Mouse (Mus musculus) heart, adult 9 months (tissue): ENCODE data around the gene Map2k2.
"Not testable (repeated sequence)": the region's sequence is repeated elsewhere in the genome, so short reads cannot be mapped to it uniquely, and the experiment has no call there.

Experiments used
- DNase-seq, 2 experiments: peaks; one replicate each; pipeline ENCODE4 v3.0.0; 2022; ENCODE audit warnings: low spot score in 2 of 2

Map2k2 gene

DNA sequence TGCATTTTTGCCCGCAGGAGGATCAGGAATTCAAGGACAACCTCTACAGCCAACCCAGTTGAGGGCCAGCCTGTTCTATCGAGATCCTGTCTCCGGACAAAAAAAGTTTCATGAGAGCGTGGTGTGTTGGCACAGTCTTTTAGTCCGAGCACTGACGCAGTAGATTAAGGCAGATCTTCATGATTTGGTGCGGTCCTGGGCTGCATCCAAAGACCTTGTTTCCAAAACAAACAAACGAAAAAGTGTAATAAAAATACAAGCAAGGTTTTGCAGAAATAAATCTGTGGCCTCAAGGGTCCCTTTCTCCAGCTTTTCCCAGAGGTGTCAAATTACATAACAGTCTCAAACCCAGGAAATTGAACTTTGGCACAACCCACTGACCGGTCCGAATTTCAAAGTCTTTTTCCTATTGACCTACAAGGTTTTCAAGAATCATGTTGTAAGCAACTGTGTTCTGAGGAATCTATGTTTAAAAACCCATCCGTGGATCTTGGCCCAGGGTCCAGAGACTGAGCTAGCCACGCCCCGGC lies 70.3 kb downstream of the Map2k2 start:
- DNase-seq: no peak

DNA sequence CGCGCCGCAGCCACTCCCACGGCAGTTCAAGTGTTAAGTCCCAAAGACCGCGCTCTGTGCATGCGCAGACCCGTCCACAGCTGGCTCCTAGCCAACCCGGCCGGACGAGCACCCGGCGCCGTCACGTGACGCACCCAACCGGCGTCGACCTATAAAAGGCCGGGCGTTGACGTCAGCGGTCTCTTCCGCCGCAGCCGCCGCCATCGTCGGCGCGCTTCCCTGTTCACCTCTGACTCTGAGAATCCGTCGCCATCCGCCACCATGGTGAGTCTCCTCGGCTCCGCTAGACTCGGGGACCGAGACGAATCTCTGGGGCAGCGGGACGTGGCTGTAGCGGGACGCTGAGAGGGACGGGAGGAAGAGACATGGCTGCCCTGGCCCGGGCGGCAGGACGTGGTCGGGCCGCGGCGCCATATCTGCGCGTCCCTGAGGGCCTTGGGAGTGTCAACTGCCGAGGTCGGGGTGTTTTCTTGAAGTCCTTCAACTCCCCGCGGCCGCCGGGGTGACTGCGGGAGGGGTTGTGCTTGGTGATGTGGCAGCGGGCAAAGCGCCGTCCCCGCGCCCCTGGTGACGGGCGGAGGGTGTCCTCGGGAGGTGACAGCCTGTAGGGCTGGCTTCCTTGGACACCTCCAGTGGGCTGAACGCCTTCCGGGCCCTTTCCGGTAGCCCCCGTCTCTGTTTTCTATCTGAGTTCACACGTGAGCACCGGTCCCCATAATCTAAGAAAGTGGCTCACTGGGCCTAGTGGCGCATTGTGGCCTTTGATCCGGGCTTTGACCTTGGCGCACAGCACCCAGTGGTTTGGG lies 71.0 kb downstream of the Map2k2 start, which contains the start of gene Eef2:
Eef2 (plus strand) TSS at position 166 of the 806 bp plus-strand sequence.
- peak; percentile 98 to 99 for DNase-seq

DNA sequence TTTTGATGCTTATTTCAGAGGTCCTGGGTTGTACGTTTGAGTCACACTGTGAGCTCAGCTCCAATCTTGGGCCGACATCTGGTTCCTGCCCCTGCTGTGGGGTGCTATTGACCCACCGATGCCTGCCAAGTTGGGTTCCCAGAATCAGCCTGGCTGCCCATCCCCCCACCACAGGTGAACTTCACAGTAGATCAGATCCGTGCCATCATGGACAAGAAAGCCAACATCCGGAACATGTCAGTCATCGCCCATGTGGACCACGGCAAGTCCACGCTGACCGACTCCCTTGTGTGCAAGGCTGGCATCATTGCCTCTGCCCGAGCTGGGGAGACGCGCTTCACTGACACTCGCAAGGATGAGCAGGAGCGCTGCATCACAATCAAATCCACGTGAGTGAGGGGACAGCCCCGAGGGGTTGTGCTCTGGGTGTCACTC lies 71.8 kb downstream of the Map2k2 start:
- no peak for DNase-seq

DNA sequence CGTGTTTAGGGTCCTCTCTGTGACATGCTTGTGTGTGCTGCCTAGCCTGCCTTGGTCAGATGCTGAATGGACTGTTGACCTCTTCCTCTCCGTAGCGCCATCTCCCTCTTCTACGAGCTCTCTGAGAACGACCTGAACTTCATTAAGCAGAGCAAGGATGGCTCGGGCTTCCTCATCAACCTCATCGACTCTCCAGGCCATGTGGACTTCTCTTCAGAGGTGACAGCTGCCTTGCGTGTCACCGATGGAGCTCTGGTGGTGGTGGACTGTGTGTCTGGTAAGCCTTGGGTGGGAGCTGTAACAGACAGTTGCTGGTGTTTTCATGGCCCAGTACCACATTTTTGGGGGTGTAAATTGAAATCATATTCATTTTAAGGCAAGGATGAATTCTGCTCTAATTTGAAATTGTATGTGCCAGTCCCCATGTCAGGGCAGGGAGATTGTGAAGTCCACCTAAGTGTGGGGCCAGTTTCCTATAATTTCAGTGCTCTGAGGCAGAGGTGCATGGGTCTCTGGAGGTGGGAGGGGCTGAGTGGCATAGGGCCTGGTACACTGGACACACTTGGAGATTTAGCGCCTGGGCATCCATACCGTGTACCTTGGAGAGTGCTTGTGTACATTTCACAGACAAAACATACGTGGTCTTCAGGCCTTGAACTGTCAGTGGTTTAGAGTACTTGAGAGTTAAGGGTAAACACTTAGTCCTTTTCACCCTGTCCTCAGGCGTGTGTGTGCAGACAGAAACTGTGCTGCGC lies 72.4 kb downstream of the Map2k2 start:
- DNase-seq: no peak

DNA sequence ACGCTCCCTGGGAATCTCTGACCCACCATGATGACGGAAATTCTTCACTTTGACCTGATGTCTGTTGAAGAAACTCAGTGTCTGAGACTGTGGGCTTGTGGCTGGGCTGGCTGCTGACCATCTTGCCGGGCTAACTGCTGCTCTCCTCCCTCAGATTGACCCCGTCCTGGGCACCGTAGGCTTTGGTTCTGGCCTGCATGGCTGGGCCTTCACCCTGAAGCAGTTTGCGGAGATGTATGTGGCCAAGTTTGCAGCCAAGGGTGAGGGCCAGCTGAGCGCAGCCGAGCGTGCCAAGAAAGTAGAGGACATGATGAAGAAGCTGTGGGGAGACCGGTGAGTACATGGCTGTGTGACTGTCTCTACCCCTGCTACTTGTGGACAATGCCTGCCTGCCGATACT lies 73.2 kb downstream of the Map2k2 start:
- no peak for DNase-seq

DNA sequence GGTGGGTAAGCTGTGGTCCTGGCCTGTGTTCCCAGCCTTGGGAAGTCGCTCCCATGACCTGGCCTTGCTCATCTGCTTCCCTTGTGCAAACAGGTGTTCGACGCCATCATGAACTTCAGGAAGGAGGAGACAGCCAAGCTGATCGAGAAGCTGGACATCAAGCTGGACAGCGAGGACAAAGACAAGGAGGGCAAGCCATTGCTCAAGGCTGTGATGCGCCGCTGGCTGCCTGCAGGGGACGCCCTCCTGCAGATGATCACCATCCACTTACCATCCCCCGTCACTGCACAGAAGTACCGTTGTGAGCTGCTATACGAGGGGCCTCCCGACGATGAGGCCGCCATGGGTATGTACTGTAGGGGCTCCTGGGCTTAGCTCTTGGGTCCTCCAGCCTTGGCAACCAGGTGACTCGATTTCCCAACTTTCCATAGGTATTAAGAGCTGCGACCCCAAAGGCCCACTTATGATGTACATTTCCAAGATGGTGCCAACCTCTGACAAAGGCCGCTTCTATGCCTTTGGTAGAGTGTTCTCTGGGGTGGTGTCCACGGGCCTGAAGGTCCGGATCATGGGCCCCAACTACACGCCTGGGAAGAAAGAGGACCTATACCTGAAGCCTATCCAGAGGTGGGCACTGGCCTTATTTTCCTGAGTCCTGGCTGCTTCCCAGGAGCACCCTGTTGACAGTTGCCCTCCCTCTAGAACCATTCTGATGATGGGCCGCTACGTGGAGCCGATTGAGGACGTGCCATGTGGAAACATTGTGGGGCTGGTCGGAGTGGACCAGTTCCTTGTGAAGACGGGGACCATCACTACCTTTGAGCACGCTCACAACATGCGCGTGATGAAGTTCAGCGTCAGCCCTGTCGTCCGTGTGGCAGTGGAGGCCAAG lies 74.0 kb downstream of the Map2k2 start:
- DNase-seq: no peak

GRCm38 (mm10) chr10:81180946-81181345 lies 75.2 kb downstream of the Map2k2 start:
- no peak for DNase-seq

GRCm38 (mm10) chr10:81181860-81182259 lies 76.1 kb downstream of the Map2k2 start:
- not testable (repeated sequence) for DNase-seq

DNA sequence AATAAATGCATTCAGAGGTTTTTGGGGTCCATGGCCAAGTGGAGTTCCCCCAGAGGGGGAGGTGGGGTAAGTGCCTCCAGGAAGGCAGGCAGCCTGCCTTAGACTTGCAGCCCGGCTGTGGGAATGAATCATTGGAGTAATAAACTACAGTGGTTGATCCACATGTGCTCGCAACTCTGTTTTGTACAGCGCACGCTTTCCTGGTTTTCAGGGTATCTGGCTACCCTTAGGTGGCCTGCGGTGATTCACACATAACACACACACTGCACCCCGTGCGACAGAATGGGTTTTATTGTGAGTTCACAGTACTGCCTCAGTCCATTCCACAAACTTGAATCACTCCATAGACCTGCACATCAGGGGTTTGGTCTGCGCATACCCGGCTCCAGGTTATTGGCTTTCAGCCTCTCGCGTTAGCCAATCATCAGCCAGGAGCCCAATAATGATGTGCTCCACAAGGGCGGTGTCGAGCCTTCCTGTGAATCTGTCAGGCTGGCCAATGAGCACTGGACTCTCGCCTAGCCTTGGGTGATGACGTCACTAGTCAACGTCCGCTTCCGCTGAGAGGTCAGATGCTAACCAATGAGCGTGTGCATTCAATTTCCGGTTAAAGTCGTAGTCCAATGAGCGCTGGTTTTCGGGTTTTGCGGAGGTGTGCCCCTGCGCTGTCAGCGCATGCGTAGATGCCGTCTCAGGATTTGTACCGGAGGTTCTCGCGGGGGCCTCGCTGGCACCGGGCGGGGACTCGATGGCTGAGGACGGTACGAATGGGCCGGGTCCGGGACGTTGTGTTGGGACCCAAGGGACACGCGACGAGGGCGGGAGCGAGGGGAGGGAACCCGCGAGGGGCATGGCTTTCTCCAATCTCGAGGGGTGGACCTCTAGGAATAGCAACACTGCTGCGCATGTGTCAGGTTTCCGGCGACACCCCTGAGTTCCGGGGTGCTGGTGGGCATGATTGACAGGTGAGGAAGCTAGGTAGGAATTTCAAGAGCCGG lies 76.9 kb downstream of the Map2k2 start, which contains the start of gene Dapk3:
Dapk3 (plus strand) TSS at position 670 of the 998 bp plus-strand sequence.
- DNase-seq: peak; percentile 98 to 99
